Mouse (Mus musculus) neural tube, embryonic 15.5 days (tissue): ENCODE measurements at regions not wholly inside any gene's neighbourhood (a gene's known extent, or its start where the extent isn't known, plus 50 kb on each side); places are given as distances from the start of the nearest gene placed in this dataset.
A peak's percentile ranks its signal among the peaks of the same experiment; 100 is the strongest.

ENCODE experiments used
- ATAC-seq: fragments of 200-750 bp; cut with Nextera tagmentation; 2 replicates; pipeline ENCODE4 v1.8.0; 2017; ENCODE audit warnings: mild to moderate bottlenecking, moderate TSS enrichment, moderate library complexity; ENCODE audit not compliant: low FRiP score
- H3K27ac ChIP-seq: fragments of 300-500 bp; sonication (generic); replicated peaks from 2 replicates; pipeline ENCODE4 v1.5.1; 2015; ENCODE audit warnings: mild to moderate bottlenecking, inconsistent platforms
- H3K27me3 ChIP-seq: fragments of 300-500 bp; sonication (generic); replicated peaks from 2 replicates; pipeline ENCODE4 v1.6.1; 2015; ENCODE audit warnings: inconsistent platforms
- H3K36me3 ChIP-seq: fragments of 300-500 bp; sonication (generic); 2 replicates; pipeline ENCODE4 v1.6.1; 2015; ENCODE audit warnings: inconsistent platforms
- H3K4me1 ChIP-seq: fragments of 300-500 bp; sonication (generic); 2 replicates; pipeline ENCODE4 v1.6.1; 2015; ENCODE audit warnings: inconsistent platforms
- H3K4me2 ChIP-seq: fragments of 300-500 bp; sonication (generic); 2 replicates; pipeline ENCODE4 v1.6.1; 2015; ENCODE audit warnings: inconsistent platforms, mild to moderate bottlenecking, moderate library complexity
- H3K4me3 ChIP-seq: fragments of 300-500 bp; sonication (generic); replicated peaks from 2 replicates; pipeline ENCODE4 v1.5.1; 2015; ENCODE audit warnings: mild to moderate bottlenecking, inconsistent platforms
- H3K9ac ChIP-seq: fragments of 300-500 bp; sonication (generic); replicated peaks from 2 replicates; pipeline ENCODE4 v1.6.1; 2015; ENCODE audit warnings: mild to moderate bottlenecking, inconsistent platforms
- H3K9me3 ChIP-seq: fragments of 300-500 bp; sonication (generic); replicated peaks from 2 replicates; pipeline ENCODE4 v1.6.1; 2016; ENCODE audit warnings: inconsistent platforms
- WGBS: fragments of 180-500 bp; shearing (Covaris S2); methylation state at CpG from one replicate; pipeline ENCODE4 v1.1.7; 2015; ENCODE audit warnings: mixed read lengths; 5-methylcytosine and 5-hydroxymethylcytosine counted together

GRCm38 (mm10) chr4:124542696-124543095 lies 67.9 kb downstream of the 3100002H09Rik start:
- no peaks in the 10 kb centered on the region for H3K9me3 ChIP-seq
- H3K9ac ChIP-seq = no peak overlapping the region
- no peaks in the 10 kb centered on the region for H3K4me1 ChIP-seq
- H3K36me3 ChIP-seq = no peaks in the 10 kb centered on the region
- H3K4me3 ChIP-seq = no peak overlapping the region
- H3K27me3 ChIP-seq = peaks cover 13% of the 10 kb centered on the region; the same call in 1 of the 2 replicates
- no peak overlapping the region for H3K4me2 ChIP-seq
- no peak for ATAC-seq
- WGBS = 39% methylated on average over 5 of the region's 5 CpGs
- no peak overlapping the region for H3K27ac ChIP-seq

GRCm38 (mm10) chr4:124538471-124538870 lies 72.1 kb downstream of the 3100002H09Rik start:
- Histone ChIP-seq H3K4me2 (no peak overlapping the region), H3K36me3 (no peaks in the 10 kb centered on the region), H3K9ac (no peak overlapping the region), H3K27ac (no peak overlapping the region), H3K4me3 (no peak overlapping the region), H3K9me3 (no peaks in the 10 kb centered on the region), H3K27me3 (peaks cover 18% of the 10 kb centered on the region), H3K4me1 (no peaks in the 10 kb centered on the region)
- no peak for ATAC-seq
- WGBS = 87% methylated on average over 5 of the region's 5 CpGs

- H3K4me2 ChIP-seq = no peak overlapping the region
- H3K9me3 ChIP-seq = no peaks in the 10 kb centered on the region
- H3K4me3 ChIP-seq = no peak overlapping the region
- 60% methylated on average over 5 of the region's 5 CpGs for WGBS
- H3K9ac ChIP-seq = no peak overlapping the region
- no peak overlapping the region for H3K27ac ChIP-seq
- ATAC-seq = no peak
- no peaks in the 10 kb centered on the region for H3K36me3 ChIP-seq
- H3K4me1 ChIP-seq = no peaks in the 10 kb centered on the region
- peaks cover 18% of the 10 kb centered on the region for H3K27me3 ChIP-seq
These were observed 72.9 kb downstream of the 3100002H09Rik start for GRCm38 (mm10) chr4:124537681-124538080.

GRCm38 (mm10) chr4:124533614-124534013 lies 77.0 kb downstream of the 3100002H09Rik start:
- peaks cover 7% of the 10 kb centered on the region; the same call in 1 of the 2 replicates for H3K4me1 ChIP-seq
- no peak overlapping the region for H3K4me3 ChIP-seq
- H3K4me2 ChIP-seq = no peak overlapping the region
- 59% methylated on average over 6 of the region's 6 CpGs for WGBS
- H3K36me3 ChIP-seq = no peaks in the 10 kb centered on the region
- no peak for ATAC-seq
- no peak overlapping the region for H3K9ac ChIP-seq
- H3K27me3 ChIP-seq = peaks cover 14% of the 10 kb centered on the region
- no peaks in the 10 kb centered on the region for H3K9me3 ChIP-seq
- no peak overlapping the region for H3K27ac ChIP-seq

GRCm38 (mm10) chr4:124530596-124530995 lies 80.0 kb downstream of the 3100002H09Rik start:
- Histone ChIP-seq H3K27me3 (peaks cover 12% of the 10 kb centered on the region), H3K4me3 (no peak overlapping the region), H3K27ac (no peak overlapping the region), H3K9ac (no peak overlapping the region), H3K4me2 (no peak overlapping the region), H3K4me1 (peaks cover 21% of the 10 kb centered on the region), H3K9me3 (no peaks in the 10 kb centered on the region), H3K36me3 (no peaks in the 10 kb centered on the region)
- ATAC-seq = no peak
- WGBS = 52% methylated on average over 9 of the region's 9 CpGs

GRCm38 (mm10) chr4:124526822-124527221 lies 83.8 kb downstream of the 3100002H09Rik start:
- no peak for ATAC-seq

GRCm38 (mm10) chr4:124526362-124526761 lies 84.2 kb downstream of the 3100002H09Rik start:
- H3K4me3 ChIP-seq = no peak overlapping the region
- H3K4me1 ChIP-seq = peaks cover 21% of the 10 kb centered on the region
- WGBS = 30% methylated on average over 9 of the region's 9 CpGs
- H3K27me3 ChIP-seq = peaks cover 40% of the 10 kb centered on the region
- H3K27ac ChIP-seq = no peak overlapping the region
- no peak overlapping the region for H3K4me2 ChIP-seq
- H3K36me3 ChIP-seq = no peaks in the 10 kb centered on the region
- ATAC-seq = no peak
- no peak overlapping the region for H3K9ac ChIP-seq
- no peaks in the 10 kb centered on the region for H3K9me3 ChIP-seq

More at GRCm38 (mm10) chr4:124526822-124527221, 83.8 kb downstream of the 3100002H09Rik start:
- Histone ChIP-seq H3K36me3 (no peaks in the 10 kb centered on the region), H3K27ac (no peak overlapping the region), H3K9ac (no peak overlapping the region), H3K4me2 (no peak overlapping the region), H3K4me1 (peaks cover 21% of the 10 kb centered on the region), H3K27me3 (peaks cover 39% of the 10 kb centered on the region), H3K9me3 (no peaks in the 10 kb centered on the region), H3K4me3 (no peak overlapping the region)
- 19% methylated on average over 10 of the region's 10 CpGs for WGBS

- H3K4me3 ChIP-seq = no peak overlapping the region
- peaks cover 7% of the 10 kb centered on the region; the same call in 1 of the 2 replicates for H3K4me1 ChIP-seq
- WGBS = 38% methylated on average over 9 of the region's 9 CpGs
- no peak overlapping the region for H3K9ac ChIP-seq
- no peak for ATAC-seq
- H3K9me3 ChIP-seq = no peaks in the 10 kb centered on the region
- no peak overlapping the region for H3K4me2 ChIP-seq
- H3K27ac ChIP-seq = no peak overlapping the region
- H3K36me3 ChIP-seq = no peaks in the 10 kb centered on the region
- peaks cover 51% of the 10 kb centered on the region for H3K27me3 ChIP-seq
These were observed 90.3 kb downstream of the 3100002H09Rik start for GRCm38 (mm10) chr4:124520309-124520708.

- Histone ChIP-seq H3K27ac (no peak overlapping the region), H3K27me3 (peaks cover 51% of the 10 kb centered on the region), H3K4me2 (no peak overlapping the region), H3K9ac (no peak overlapping the region), H3K9me3 (no peaks in the 10 kb centered on the region), H3K36me3 (no peaks in the 10 kb centered on the region), H3K4me3 (no peak overlapping the region), H3K4me1 (peaks cover 11% of the 10 kb centered on the region)
- no peak for ATAC-seq
- 80% methylated on average over 16 of the region's 16 CpGs for WGBS
These were observed 98.8 kb downstream of the 3100002H09Rik start for GRCm38 (mm10) chr4:124511761-124512160.

GRCm38 (mm10) chr4:124510816-124511215 lies 99.8 kb downstream of the 3100002H09Rik start:
- ATAC-seq = no peak
- no peak overlapping the region for H3K27ac ChIP-seq
- H3K36me3 ChIP-seq = no peaks in the 10 kb centered on the region
- peaks cover 52% of the 10 kb centered on the region for H3K27me3 ChIP-seq
- no peak overlapping the region for H3K4me3 ChIP-seq
- WGBS = 88% methylated on average over 3 of the region's 3 CpGs
- H3K9ac ChIP-seq = no peak overlapping the region
- no peak overlapping the region for H3K4me2 ChIP-seq
- peaks cover 20% of the 10 kb centered on the region for H3K4me1 ChIP-seq
- H3K9me3 ChIP-seq = no peaks in the 10 kb centered on the region

GRCm38 (mm10) chr4:124509695-124510094 lies 100.9 kb downstream of the 3100002H09Rik start:
- no peak overlapping the region for H3K27ac ChIP-seq
- no peaks in the 10 kb centered on the region for H3K9me3 ChIP-seq
- no peak overlapping the region for H3K4me3 ChIP-seq
- ATAC-seq = no peak
- H3K36me3 ChIP-seq = no peaks in the 10 kb centered on the region
- peaks cover 23% of the 10 kb centered on the region for H3K4me1 ChIP-seq
- H3K9ac ChIP-seq = no peak overlapping the region
- peaks cover 50% of the 10 kb centered on the region for H3K27me3 ChIP-seq
- no peak overlapping the region for H3K4me2 ChIP-seq
- 48% methylated on average over 5 of the region's 5 CpGs for WGBS

- H3K36me3 ChIP-seq = no peaks in the 10 kb centered on the region
- H3K9me3 ChIP-seq = no peaks in the 10 kb centered on the region
- H3K9ac ChIP-seq = no peak overlapping the region
- 16% methylated on average over 10 of the region's 10 CpGs for WGBS
- H3K4me3 ChIP-seq = no peak overlapping the region
- H3K27ac ChIP-seq = no peak overlapping the region
- peak; percentile 65; the same call in 1 of the 2 replicates for ATAC-seq
- H3K4me1 ChIP-seq = peaks cover 23% of the 10 kb centered on the region
- 0 out of 2 replicates have a peak overlapping the region, but pooled peaks have one; percentile 15 for H3K4me2 ChIP-seq
- H3K27me3 ChIP-seq = peaks cover 40% of the 10 kb centered on the region
These were observed 104.4 kb downstream of the 3100002H09Rik start for GRCm38 (mm10) chr4:124506083-124506647.
